Mouse (Mus musculus) layer of hippocampus, adult 8-10 months (tissue): ENCODE results near the gene Olfr1015. TPM values are rescaled to one million over a fixed set of nuclear protein-coding genes. Genes with fewer than 3 reads are reported as not detected.

Source experiments
- DNase-seq, 2 experiments: peaks; one replicate each; pipeline ENCODE4 v3.0.0; 2022; ENCODE audit warnings: low spot score in 2 of 2
- total RNA-seq, 4 experiments: library from RNA; stranded (reverse); gene quantifications; 2 replicates each; pipeline ENCODE4 v1.2.4; 2022

Gene Olfr1015
- not detected for total RNA-seq

DNA sequence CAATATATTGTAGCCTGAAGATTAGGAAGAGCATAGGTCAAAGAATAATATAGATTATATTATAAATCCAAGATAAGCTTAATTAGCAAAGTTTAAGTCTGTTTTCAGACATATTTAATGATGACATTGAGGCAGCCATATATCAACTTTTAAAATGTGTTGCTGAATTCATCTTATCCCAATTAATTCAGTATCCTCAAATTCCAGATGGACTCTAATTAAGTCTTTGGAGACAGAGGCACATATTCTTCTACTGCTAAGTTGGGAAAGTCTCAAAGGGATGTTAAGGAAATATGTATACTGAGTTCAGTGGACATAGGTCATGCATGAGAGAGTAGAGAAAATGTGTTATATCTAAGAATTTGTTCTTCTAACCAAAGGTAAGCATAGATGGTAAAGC is at the start of gene Olfr1015:
Gene Olfr1015 (plus strand): TSS at position 301 of the 400 bp plus-strand sequence.
- DNase-seq = no peak

DNA sequence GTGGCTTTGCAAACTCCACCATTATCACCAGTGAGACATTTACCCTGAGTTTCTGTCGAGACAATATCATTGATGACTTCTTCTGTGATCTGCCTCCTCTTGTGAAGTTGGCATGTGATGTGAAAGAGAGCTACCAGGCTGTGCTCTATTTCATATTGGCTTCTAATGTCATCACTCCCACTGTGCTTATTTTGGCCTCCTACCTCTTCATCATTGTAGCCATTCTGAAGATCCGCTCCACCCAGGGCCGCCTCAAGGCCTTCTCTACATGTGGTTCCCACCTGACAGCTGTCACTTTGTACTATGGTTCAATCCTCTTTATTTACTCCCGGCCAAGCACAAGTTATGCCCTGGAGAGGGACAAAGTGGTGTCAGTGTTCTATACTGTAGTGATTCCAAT is 28.0 kb upstream of the Olfr1015 start:
- DNase-seq = no peak

DNA sequence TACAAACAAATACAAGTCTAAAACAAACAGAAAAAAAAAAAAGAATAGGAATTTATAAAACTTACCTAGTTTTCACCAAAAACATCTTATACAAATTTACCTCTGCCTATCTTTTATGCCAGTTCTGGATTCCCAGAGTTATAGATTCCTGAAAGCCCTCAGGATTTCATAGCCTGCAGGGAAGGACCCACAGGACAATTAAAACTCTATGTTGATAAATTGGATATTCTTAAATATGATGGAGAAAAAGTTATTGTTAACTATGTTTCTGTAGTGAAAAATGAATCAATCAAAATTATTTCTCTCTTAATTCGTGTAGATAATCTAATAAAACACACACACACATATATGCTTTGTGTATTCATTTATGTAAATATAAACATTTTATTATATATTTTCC is 19.2 kb upstream of the Olfr1015 start, which contains the start of gene Olfr1012:
Gene Olfr1012 (minus strand): TSS at position 101 of the 400 bp plus-strand sequence.
- no peak for DNase-seq

DNA sequence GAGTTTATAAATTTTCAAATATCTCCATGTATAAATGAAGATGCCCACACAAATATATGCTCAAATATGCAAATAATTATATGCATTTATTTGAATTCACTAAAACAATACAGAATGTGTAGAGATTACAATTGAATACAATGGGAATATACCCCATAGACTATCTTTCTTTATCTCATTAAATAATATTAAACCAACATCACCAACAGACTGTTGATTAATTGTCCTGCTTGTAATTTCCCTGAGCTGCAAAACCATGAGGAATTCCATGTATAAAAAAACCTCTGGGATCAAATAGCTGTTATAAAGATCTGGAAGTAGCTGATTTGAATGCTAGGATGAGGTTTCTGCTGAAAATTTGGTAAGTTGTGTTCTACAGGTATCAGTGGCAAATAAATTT is 15.0 kb upstream of the Olfr1015 start, which contains the start of gene Olfr1013:
Gene Olfr1013 (plus strand): TSS at position 301 of the 400 bp plus-strand sequence.
- DNase-seq = no peak

DNA sequence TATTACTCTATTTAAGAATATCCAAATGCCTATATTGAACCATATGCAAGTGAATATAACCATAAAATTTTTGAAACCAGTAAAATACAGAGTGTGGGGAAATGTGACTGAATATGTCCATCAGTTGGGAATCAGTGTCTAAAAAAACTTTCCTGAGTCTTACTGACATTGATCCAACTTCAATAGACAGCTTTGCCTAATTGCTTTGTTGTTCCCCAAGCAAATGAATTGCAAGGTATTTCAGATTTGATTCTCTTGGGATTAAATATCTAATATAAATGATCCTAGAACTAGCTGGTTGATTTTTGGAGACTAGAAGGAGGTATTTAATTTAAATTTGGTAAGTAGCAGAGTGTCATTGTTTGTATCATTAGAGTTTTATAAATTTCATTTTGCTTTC is 9.4 kb upstream of the Olfr1015 start, which contains the start of gene Olfr1014:
Gene Olfr1014 (plus strand): TSS at position 301 of the 400 bp plus-strand sequence.
- DNase-seq = no peak

DNA sequence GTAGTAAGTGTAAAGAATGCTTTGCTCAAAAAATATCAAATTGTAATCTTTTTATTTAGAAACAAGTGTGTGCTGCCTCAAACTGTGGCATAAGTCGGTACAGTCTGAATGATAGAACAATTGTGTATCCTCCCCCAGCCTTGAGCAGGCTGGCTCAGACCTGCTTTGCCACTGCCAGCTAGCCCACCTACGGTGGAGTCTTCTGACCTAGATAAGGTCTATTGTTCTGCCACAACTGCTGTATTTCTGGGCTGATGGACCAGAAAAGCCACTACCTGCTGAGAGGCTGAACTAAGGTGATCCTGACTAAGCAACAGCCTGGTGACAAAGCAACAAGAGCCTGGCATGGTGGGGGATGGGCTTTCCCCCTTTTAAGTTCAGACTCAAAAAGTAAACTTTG is 10.5 kb downstream of the Olfr1015 start:
- DNase-seq = no peak

DNA sequence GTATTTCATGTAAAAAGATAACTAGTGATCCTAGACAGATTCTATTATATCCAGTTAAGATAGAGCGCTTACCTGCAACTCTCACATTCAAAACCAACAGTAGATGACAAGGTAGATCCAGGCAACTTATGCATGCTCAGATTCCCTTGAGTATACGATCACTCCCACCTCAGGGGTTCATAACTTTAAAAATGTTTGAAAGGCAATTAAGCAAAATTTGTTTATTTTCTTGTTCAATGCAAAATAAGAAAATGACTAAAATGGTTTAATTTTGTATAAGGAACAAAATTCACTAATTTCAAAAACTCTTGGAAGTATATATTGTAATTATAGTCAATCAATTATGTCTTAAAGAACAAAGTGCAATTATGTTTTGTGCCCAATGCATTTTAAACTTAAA is 20.6 kb downstream of the Olfr1015 start, which contains the start of gene Olfr1016:
Gene Olfr1016 (minus strand): TSS at position 101 of the 400 bp plus-strand sequence.
- DNase-seq = no peak

DNA sequence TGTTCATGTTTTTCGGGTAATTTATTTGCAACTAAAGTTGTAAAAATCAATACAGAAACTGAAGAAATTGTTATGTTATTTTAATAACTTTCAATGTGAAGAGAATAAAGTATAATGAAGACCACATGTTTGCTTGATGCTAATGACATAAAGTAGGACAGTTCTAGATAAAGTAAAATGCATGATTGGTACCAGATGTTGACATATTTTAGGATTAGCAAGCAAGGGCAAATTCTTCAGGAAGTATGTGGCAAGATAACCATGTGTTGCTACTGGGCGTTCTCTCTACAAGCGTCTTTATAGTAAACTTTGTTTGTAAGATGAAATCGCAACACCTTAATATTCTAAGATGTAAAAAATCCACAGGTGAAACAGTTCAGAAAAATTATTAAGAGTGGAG is 22.7 kb downstream of the Olfr1015 start:
- DNase-seq = no peak

DNA sequence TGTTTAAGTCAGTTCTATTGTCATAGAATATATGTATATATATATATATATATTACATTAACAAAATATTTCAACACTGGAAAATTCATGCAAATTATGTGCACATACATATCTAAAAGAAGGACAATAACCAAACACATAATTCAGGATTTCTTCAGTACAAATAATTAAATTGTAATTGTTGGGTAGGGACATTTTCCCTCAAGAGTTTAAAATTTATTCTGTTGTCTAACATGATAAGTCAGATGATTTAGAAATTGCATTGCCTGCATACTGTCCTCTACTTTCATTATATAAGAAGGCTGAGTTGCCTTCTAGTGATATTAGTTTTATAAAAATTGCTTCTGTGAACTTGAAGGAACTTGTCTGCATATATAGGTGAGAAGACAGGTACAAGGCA is 36.4 kb downstream of the Olfr1015 start, which contains the start of gene Olfr1018:
Gene Olfr1018 (plus strand): TSS at position 301 of the 400 bp plus-strand sequence.
- no peak for DNase-seq

Other genes with a start within 250 kb of the Olfr1015 start
- not detected for gene Olfr996, start 202.8 kb upstream of the Olfr1015 start, total RNA-seq
- not detected for gene Olfr998, start 193.1 kb upstream of the Olfr1015 start, total RNA-seq
- not detected for gene Olfr1000, start 170.1 kb upstream of the Olfr1015 start, total RNA-seq
- gene Olfr1002, start 131.3 kb upstream of the Olfr1015 start, total RNA-seq = not detected
- gene Olfr154, start 117.6 kb upstream of the Olfr1015 start, total RNA-seq = not detected
- gene Olfr1006, start 103.2 kb upstream of the Olfr1015 start, total RNA-seq = not detected
- gene Olfr1008, start 92.6 kb upstream of the Olfr1015 start, total RNA-seq = not detected
- gene Olfr1009, start 66.6 kb upstream of the Olfr1015 start, total RNA-seq = not detected
- not detected for gene Olfr1012, start 19.3 kb upstream of the Olfr1015 start, total RNA-seq
- gene Olfr1013, start 14.9 kb upstream of the Olfr1015 start, total RNA-seq = not detected
- not detected for gene Olfr1014, start 9.3 kb upstream of the Olfr1015 start, total RNA-seq
- gene Olfr1016, start 20.5 kb downstream of the Olfr1015 start, total RNA-seq = not detected
- not detected for gene Olfr1018, start 36.5 kb downstream of the Olfr1015 start, total RNA-seq
- gene Olfr1019, start 63.5 kb downstream of the Olfr1015 start, total RNA-seq = not detected
- not detected for gene Olfr1020, start 65.0 kb downstream of the Olfr1015 start, total RNA-seq
- gene Olfr1022, start 86.6 kb downstream of the Olfr1015 start, total RNA-seq = not detected
- gene Olfr1023, start 103.6 kb downstream of the Olfr1015 start, total RNA-seq = not detected
- gene Olfr1024, start 123.0 kb downstream of the Olfr1015 start, total RNA-seq = not detected
- not detected for gene Olfr1025-ps1, start 133.2 kb downstream of the Olfr1015 start, total RNA-seq
- not detected for gene Olfr1026, start 139.5 kb downstream of the Olfr1015 start, total RNA-seq
- gene Olfr1028, start 168.4 kb downstream of the Olfr1015 start, total RNA-seq = not detected
- not detected for gene Olfr1029, start 191.9 kb downstream of the Olfr1015 start, total RNA-seq
- gene Olfr1030, start 197.3 kb downstream of the Olfr1015 start, total RNA-seq = not detected
- not detected for gene Olfr1031, start 208.3 kb downstream of the Olfr1015 start, total RNA-seq
- not detected for gene Olfr1032, start 223.5 kb downstream of the Olfr1015 start, total RNA-seq
- not detected for gene Olfr1033, start 238.6 kb downstream of the Olfr1015 start, total RNA-seq